Mouse (Mus musculus) left cerebral cortex, adult 11 months (tissue): Measurements from ENCODE around the gene Kbtbd13.

ENCODE experiments used
- DNase-seq: peaks from one replicate; pipeline ENCODE4 v3.0.0; 2022; ENCODE audit warnings: low spot score

Kbtbd13 gene

GRCm38 (mm10) chr9:65391613-65391964, at the start of gene Kbtbd13:
Gene Kbtbd13 (minus strand): TSS chr9:65391652.
- DNase-seq = no peak

GRCm38 (mm10) chr9:65435671-65436301, 44.3 kb upstream of the Kbtbd13 start, which contains the start of gene Mtfmt:
Gene Mtfmt (plus strand): TSS chr9:65435782.
- DNase-seq = peak; percentile 81

- no peak for DNase-seq
These were observed 43.8 kb upstream of the Kbtbd13 start for GRCm38 (mm10) chr9:65435211-65435610.

GRCm38 (mm10) chr9:65434140-65434539, 42.7 kb upstream of the Kbtbd13 start:
- no peak for DNase-seq

- DNase-seq = peak; percentile 84
These were observed 40.8 kb upstream of the Kbtbd13 start for GRCm38 (mm10) chr9:65432236-65432635.

- no peak for DNase-seq
These were observed 39.5 kb upstream of the Kbtbd13 start for GRCm38 (mm10) chr9:65430921-65431320.

GRCm38 (mm10) chr9:65430401-65430800, 38.9 kb upstream of the Kbtbd13 start:
- DNase-seq = no peak

GRCm38 (mm10) chr9:65428003-65428402, 36.6 kb upstream of the Kbtbd13 start:
- DNase-seq = no peak

- DNase-seq = no peak
These were observed 36.1 kb upstream of the Kbtbd13 start for GRCm38 (mm10) chr9:65427511-65427910.

- no peak for DNase-seq
These were observed 32.9 kb upstream of the Kbtbd13 start for GRCm38 (mm10) chr9:65424393-65424792.

GRCm38 (mm10) chr9:65422760-65423501, 31.5 kb upstream of the Kbtbd13 start, which contains the start of gene Slc51b:
Gene Slc51b (minus strand): TSS chr9:65422955.
- no peak for DNase-seq

- DNase-seq = no peak
These were observed 28.2 kb upstream of the Kbtbd13 start for GRCm38 (mm10) chr9:65419633-65420032.

- DNase-seq = no peak
These were observed 26.3 kb upstream of the Kbtbd13 start for GRCm38 (mm10) chr9:65417738-65418137.

GRCm38 (mm10) chr9:65411326-65411725, 19.9 kb upstream of the Kbtbd13 start:
- no peak for DNase-seq

GRCm38 (mm10) chr9:65410378-65410777, 18.9 kb upstream of the Kbtbd13 start:
- no peak for DNase-seq

GRCm38 (mm10) chr9:65408871-65409295, 17.4 kb upstream of the Kbtbd13 start:
- DNase-seq = no peak

GRCm38 (mm10) chr9:65407861-65408260, 16.4 kb upstream of the Kbtbd13 start:
- no peak for DNase-seq

- DNase-seq = no peak
These were observed 15.9 kb upstream of the Kbtbd13 start for GRCm38 (mm10) chr9:65407327-65407726.

- no peak for DNase-seq
These were observed 13.7 kb upstream of the Kbtbd13 start for GRCm38 (mm10) chr9:65405184-65405449.

GRCm38 (mm10) chr9:65404331-65405183, 13.1 kb upstream of the Kbtbd13 start:
- DNase-seq = peak; percentile 51

GRCm38 (mm10) chr9:65399934-65400333, 8.5 kb upstream of the Kbtbd13 start:
- no peak for DNase-seq

GRCm38 (mm10) chr9:65398279-65398678, 6.8 kb upstream of the Kbtbd13 start, which contains the start of gene Rasl12:
Gene Rasl12 (plus strand): TSS chr9:65398506.
- DNase-seq = no peak

- no peak for DNase-seq
These were observed 2.9 kb upstream of the Kbtbd13 start for GRCm38 (mm10) chr9:65394360-65394759.
